Mouse (Mus musculus) kidney, embryonic 14.5 days (tissue): ENCODE measurements around the gene Polr3k. TPM values are rescaled to one million over a fixed set of nuclear protein-coding genes. Genes with fewer than 3 reads are reported as not detected.

Experiments used
- ATAC-seq: fragments of 200-750 bp; cut with Nextera tagmentation; 2 replicates; pipeline ENCODE4 v1.8.0; 2017; ENCODE audit warnings: moderate number of reproducible peaks, mild to moderate bottlenecking, moderate TSS enrichment, moderate library complexity; ENCODE audit not compliant: low FRiP score, low TSS enrichment
- H3K27ac ChIP-seq: fragments of 300-500 bp; sonication (generic); 2 replicates; pipeline ENCODE4 v1.5.1; 2014; ENCODE audit warnings: low read depth, mild to moderate bottlenecking, low read length, moderate library complexity, mixed read lengths
- H3K27me3 ChIP-seq: fragments of 300-500 bp; sonication (generic); 2 replicates; pipeline ENCODE4 v1.6.1; 2014; ENCODE audit warnings: mild to moderate bottlenecking, low read length; ENCODE audit not compliant: control insufficient read depth, insufficient read depth
- H3K36me3 ChIP-seq: fragments of 300-500 bp; sonication (generic); 2 replicates; pipeline ENCODE4 v1.6.1; 2014; ENCODE audit warnings: low read length, mixed read lengths; ENCODE audit not compliant: control insufficient read depth, insufficient read depth
- H3K4me1 ChIP-seq: fragments of 300-500 bp; sonication (generic); 2 replicates; pipeline ENCODE4 v1.6.1; 2014; ENCODE audit warnings: low read length, mixed read lengths; ENCODE audit not compliant: control insufficient read depth, insufficient read depth
- H3K4me2 ChIP-seq: fragments of 300-500 bp; sonication (generic); replicated peaks from 2 replicates; pipeline ENCODE4 v1.6.1; 2014; ENCODE audit warnings: low read depth, mild to moderate bottlenecking, low read length
- H3K4me3 ChIP-seq: fragments of 300-500 bp; sonication (generic); 2 replicates; pipeline ENCODE4 v1.5.1; 2014; ENCODE audit warnings: mild to moderate bottlenecking, low read length
- H3K9ac ChIP-seq: fragments of 300-500 bp; sonication (generic); 2 replicates; pipeline ENCODE4 v1.6.1; 2014; ENCODE audit warnings: low read depth, mild to moderate bottlenecking, low read length, moderate library complexity
- H3K9me3 ChIP-seq: fragments of 300-500 bp; sonication (generic); 2 replicates; pipeline ENCODE4 v1.6.1; 2016; ENCODE audit warnings: low read length; ENCODE audit not compliant: control insufficient read depth
- WGBS: fragments of 180-500 bp; shearing (Covaris S2); extraction: QIAGEN DNeasy Blood & Tissue Kit; methylation state at CpG from one replicate; pipeline ENCODE4 v1.1.7; 2014; 5-methylcytosine and 5-hydroxymethylcytosine counted together
- polyA plus RNA-seq: library from polyadenylated mRNA; unstranded; fragments of >200 nt; fragmentation: Nextera tagmentation; extraction: Ambion mirVana; gene quantifications from 2 replicates; pipeline ENCODE4 v1.2.1, GENCODE M21; 2014

The Polr3k gene
- polyA plus RNA-seq: 76.9 and 78.5 TPM in 2 replicates

GRCm38 (mm10) chr2:181863791-181864535 is at the start of gene Polr3k:
Gene Polr3k, plus strand, starts transcription at chr2:181864337.
- no peaks in the 10 kb centered on the region for H3K27me3 ChIP-seq
- ATAC-seq: peak; percentile 100
- H3K27ac ChIP-seq: peak within 1 kb of the TSS; percentile 56; the same call in 1 of the 2 replicates
- no peaks in the 10 kb centered on the region for H3K9me3 ChIP-seq
- H3K4me1 ChIP-seq: peaks cover 7% of the 10 kb centered on the region
- H3K4me3 ChIP-seq: peak within 1 kb of the TSS; percentile 77
- H3K36me3 ChIP-seq: peaks cover 18% of the 10 kb centered on the region
- H3K4me2 ChIP-seq: peak within 1 kb of the TSS; percentile 73
- under 1% methylated on average over 35 of the region's 35 CpGs for WGBS
- peak within 1 kb of the TSS; percentile 74 for H3K9ac ChIP-seq

GRCm38 (mm10) chr2:181829032-181829650 is 35.0 kb upstream of the Polr3k start:
- Histone ChIP-seq H3K4me3 (no peak overlapping the region), H3K27ac (no peak overlapping the region), H3K9ac (no peak overlapping the region), H3K9me3 (no peaks in the 10 kb centered on the region), H3K4me1 (no peaks in the 10 kb centered on the region), H3K36me3 (no peaks in the 10 kb centered on the region), H3K4me2 (no peak overlapping the region), H3K27me3 (no peaks in the 10 kb centered on the region)
- 69% methylated on average over 2 of the region's 2 CpGs for WGBS
- ATAC-seq: no peak

GRCm38 (mm10) chr2:181832745-181833144 is 31.4 kb upstream of the Polr3k start:
- no peak for ATAC-seq
- no peaks in the 10 kb centered on the region for H3K36me3 ChIP-seq
- 74% methylated on average over 2 of the region's 2 CpGs for WGBS
- H3K4me1 ChIP-seq: no peaks in the 10 kb centered on the region
- H3K4me2 ChIP-seq: no peak overlapping the region
- H3K4me3 ChIP-seq: no peak overlapping the region
- H3K27me3 ChIP-seq: no peaks in the 10 kb centered on the region
- H3K9me3 ChIP-seq: no peaks in the 10 kb centered on the region
- no peak overlapping the region for H3K9ac ChIP-seq
- H3K27ac ChIP-seq: no peak overlapping the region

GRCm38 (mm10) chr2:181837372-181838292 is 26.5 kb upstream of the Polr3k start, which contains the start of gene Pcmtd2:
Gene Pcmtd2, plus strand, starts transcription at chr2:181837854.
- no peaks in the 10 kb centered on the region; the same call in 1 of the 2 replicates for H3K4me1 ChIP-seq
- peaks cover 8% of the 10 kb centered on the region; the same call in 1 of the 2 replicates for H3K36me3 ChIP-seq
- peak within 1 kb of the TSS; percentile 71 for H3K4me2 ChIP-seq
- H3K4me3 ChIP-seq: peak within 1 kb of the TSS; percentile 71
- H3K27me3 ChIP-seq: no peaks in the 10 kb centered on the region
- under 1% methylated on average over 35 of the region's 35 CpGs for WGBS
- no peaks in the 10 kb centered on the region for H3K9me3 ChIP-seq
- peak; percentile 100 for ATAC-seq
- peak within 1 kb of the TSS; percentile 61 for H3K9ac ChIP-seq
- peak within 1 kb of the TSS; percentile 62; the same call in 1 of the 2 replicates for H3K27ac ChIP-seq

- WGBS: 1% methylated on average over 3 of the region's 3 CpGs
- ATAC-seq: no peak; the same call in 1 of the 2 replicates
These were observed 25.9 kb upstream of the Polr3k start for GRCm38 (mm10) chr2:181838293-181838680.

GRCm38 (mm10) chr2:181845709-181846394 is 18.3 kb upstream of the Polr3k start:
- Histone ChIP-seq H3K9me3 (no peaks in the 10 kb centered on the region), H3K27ac (no peak overlapping the region), H3K4me1 (no peaks in the 10 kb centered on the region), H3K36me3 (peaks cover 45% of the 10 kb centered on the region), H3K4me3 (no peak overlapping the region), H3K4me2 (no peak overlapping the region), H3K9ac (no peak overlapping the region), H3K27me3 (no peaks in the 10 kb centered on the region)
- WGBS: 95% methylated on average over 5 of the region's 5 CpGs
- no peak for ATAC-seq

More at GRCm38 (mm10) chr2:181838293-181838680, 25.9 kb upstream of the Polr3k start:
- H3K4me1 ChIP-seq: no peaks in the 10 kb centered on the region; the same call in 1 of the 2 replicates
- no peaks in the 10 kb centered on the region for H3K9me3 ChIP-seq
- H3K4me2 ChIP-seq: peak overlapping the region; percentile 71
- H3K27me3 ChIP-seq: no peaks in the 10 kb centered on the region
- peak overlapping the region; percentile 61 for H3K9ac ChIP-seq
- H3K4me3 ChIP-seq: peak overlapping the region; percentile 71
- peaks cover 11% of the 10 kb centered on the region; the same call in 1 of the 2 replicates for H3K36me3 ChIP-seq
- H3K27ac ChIP-seq: peak overlapping the region; percentile 62; the same call in 1 of the 2 replicates

- Histone ChIP-seq H3K9me3 (no peaks in the 10 kb centered on the region), H3K4me3 (peak overlapping the region; percentile 77), H3K4me2 (peak overlapping the region; percentile 73), H3K4me1 (peaks cover 7% of the 10 kb centered on the region), H3K27me3 (no peaks in the 10 kb centered on the region), H3K9ac (peak overlapping the region; percentile 74), H3K36me3 (peaks cover 23% of the 10 kb centered on the region), H3K27ac (peak overlapping the region; percentile 56; the same call in 1 of the 2 replicates)
- WGBS: 0% methylated on average over 22 of the region's 22 CpGs
- ATAC-seq: no peak
These were observed 361 bp downstream of the Polr3k start for GRCm38 (mm10) chr2:181864536-181864860.

GRCm38 (mm10) chr2:181866931-181867330 is 2.8 kb downstream of the Polr3k start:
- no peak for ATAC-seq
- peaks cover 7% of the 10 kb centered on the region for H3K4me1 ChIP-seq

More at GRCm38 (mm10) chr2:181866931-181867330, 2.8 kb downstream of the Polr3k start:
- H3K9ac ChIP-seq: no peak overlapping the region
- H3K36me3 ChIP-seq: peaks cover 30% of the 10 kb centered on the region
- no peaks in the 10 kb centered on the region for H3K9me3 ChIP-seq
- no peaks in the 10 kb centered on the region for H3K27me3 ChIP-seq
- H3K4me2 ChIP-seq: no peak overlapping the region
- WGBS: 52% methylated on average over 5 of the region's 5 CpGs
- no peak overlapping the region for H3K27ac ChIP-seq
- no peak overlapping the region for H3K4me3 ChIP-seq
